Mouse (Mus musculus) embryonic facial prominence, embryonic 13.5 days (tissue): Measurements from ENCODE around the gene Camk1. TPM values are rescaled to one million over a fixed set of nuclear protein-coding genes. Genes with fewer than 3 reads are reported as not detected.

Source experiments
- ATAC-seq: fragments of 200-750 bp; cut with Nextera tagmentation; 2 replicates; pipeline ENCODE4 v1.8.0; 2017; ENCODE audit warnings: low read depth; ENCODE audit not compliant: insufficient number of reproducible peaks, insufficient read depth, low FRiP score, low TSS enrichment
- H3K27ac ChIP-seq: fragments of 300-500 bp; sonication (generic); 2 replicates; pipeline ENCODE4 v1.5.1; 2015; ENCODE audit warnings: moderate library complexity, mild to moderate bottlenecking, inconsistent platforms
- H3K27me3 ChIP-seq: fragments of 300-500 bp; sonication (generic); 2 replicates; pipeline ENCODE4 v1.6.1; 2015; ENCODE audit warnings: mild to moderate bottlenecking, inconsistent platforms
- H3K36me3 ChIP-seq: fragments of 300-500 bp; sonication (generic); 2 replicates; pipeline ENCODE4 v1.6.1; 2015; ENCODE audit warnings: mild to moderate bottlenecking, inconsistent platforms
- H3K4me1 ChIP-seq: fragments of 300-500 bp; sonication (generic); 2 replicates; pipeline ENCODE4 v1.6.1; 2015; ENCODE audit warnings: inconsistent platforms
- H3K4me2 ChIP-seq: fragments of 300-500 bp; sonication (generic); 2 replicates; pipeline ENCODE4 v1.6.1; 2015; ENCODE audit warnings: moderate library complexity, mild to moderate bottlenecking, inconsistent platforms
- H3K4me3 ChIP-seq: fragments of 300-500 bp; sonication (generic); 2 replicates; pipeline ENCODE4 v1.5.1; 2015; ENCODE audit warnings: mild to moderate bottlenecking, inconsistent platforms
- H3K9ac ChIP-seq: fragments of 300-500 bp; sonication (generic); 2 replicates; pipeline ENCODE4 v1.6.1; 2015; ENCODE audit warnings: mild to moderate bottlenecking, inconsistent platforms
- H3K9me3 ChIP-seq: fragments of 300-500 bp; sonication (generic); 2 replicates; pipeline ENCODE4 v1.6.1; 2016; ENCODE audit warnings: inconsistent platforms
- WGBS: fragments of 180-500 bp; shearing (Covaris S2); methylation state at CpG from one replicate; pipeline ENCODE4 v1.1.7; 2015; ENCODE audit warnings: mixed read lengths; 5-methylcytosine and 5-hydroxymethylcytosine counted together
- polyA plus RNA-seq: library from polyadenylated mRNA; unstranded; fragments of >200 nt; fragmentation: Nextera tagmentation; extraction: Ambion mirVana; gene quantifications from 2 replicates; pipeline ENCODE4 v1.2.1, GENCODE M21; 2015

Gene Camk1
- polyA plus RNA-seq, 1 experiment from 2014 or later = 95.2 TPM

DNA sequence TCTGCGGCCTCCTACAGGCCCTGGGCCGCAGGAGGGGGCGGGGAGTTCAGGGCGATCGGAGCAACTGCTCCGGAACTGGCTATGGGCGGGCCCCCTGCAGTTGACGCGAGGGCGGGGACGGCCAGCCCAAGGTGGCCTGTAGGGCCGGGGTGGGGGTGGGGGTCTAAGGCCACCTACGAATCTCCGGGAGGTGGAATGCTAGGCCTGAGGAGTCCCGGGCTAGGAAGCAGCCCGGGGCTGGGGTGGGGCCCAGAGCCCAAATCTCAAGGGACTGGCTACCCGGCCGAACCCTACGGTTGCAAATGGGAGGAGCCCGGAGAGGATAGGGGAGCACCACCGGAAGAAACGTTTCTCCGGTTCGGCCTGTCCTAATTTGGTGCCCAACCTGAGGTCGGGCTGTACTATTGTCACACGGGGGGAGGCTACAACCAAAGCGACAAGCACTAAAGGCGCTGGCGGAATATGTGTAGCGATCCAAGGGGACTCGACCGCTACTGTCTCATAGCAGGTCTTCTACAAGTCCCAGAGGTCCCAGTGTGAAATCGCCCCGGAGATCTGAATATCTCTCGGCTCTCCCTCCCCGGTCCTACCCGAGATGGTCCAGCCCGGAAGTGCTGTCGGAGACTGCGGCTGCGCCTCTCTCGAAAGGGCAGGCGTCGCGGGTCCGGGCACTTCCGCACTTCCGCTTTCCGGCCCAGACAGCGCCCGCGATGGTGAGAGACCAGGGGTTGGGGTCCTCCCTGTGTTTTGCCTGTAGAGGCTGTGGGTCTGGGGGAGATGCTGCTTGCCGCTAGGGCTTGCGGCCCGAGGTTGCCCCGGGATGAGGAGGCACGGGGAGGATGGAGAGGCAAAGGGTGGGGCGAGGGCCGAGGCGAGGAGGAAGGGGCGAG, 34.0 kb upstream of the Camk1 start, which contains the start of the genes Tada3 and Arpc4:
Tada3 (minus strand) TSS at position 388 of the 890 bp plus-strand sequence.
Arpc4 (plus strand) TSS at position 620 of the 890 bp plus-strand sequence.
- Histone ChIP-seq H3K36me3 (peaks cover 57% of the 10 kb centered on the region), H3K9me3 (no peaks in the 10 kb centered on the region), H3K27ac (peak within 1 kb of the TSS; percentile 94), H3K4me2 (peak within 1 kb of the TSS; percentile 82), H3K9ac (peak within 1 kb of the TSS; percentile 94), H3K4me3 (peak within 1 kb of the TSS; percentile 100), H3K4me1 (peaks cover 19% of the 10 kb centered on the region), H3K27me3 (no peaks in the 10 kb centered on the region)
- peak; percentile 94 for ATAC-seq
- under 1% methylated on average over 61 of the region's 61 CpGs for WGBS

DNA sequence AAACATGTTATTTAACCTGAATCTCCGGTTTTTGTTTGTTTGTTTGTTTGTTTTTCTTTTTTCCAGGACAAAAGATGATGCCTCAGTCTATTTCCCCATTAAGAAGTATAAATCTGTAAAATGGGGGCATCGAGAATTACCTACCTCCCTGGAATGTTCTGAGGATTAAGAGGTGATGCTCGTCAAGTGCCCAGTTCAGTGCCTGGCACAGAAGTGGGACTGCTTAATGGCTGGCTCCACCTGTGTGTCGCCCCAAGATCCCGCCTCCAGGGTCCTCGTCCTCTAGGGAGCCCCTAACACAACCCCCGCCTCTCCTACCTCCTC, 33.4 kb upstream of the Camk1 start:
- WGBS = 8% methylated on average over 7 of the region's 7 CpGs
- Histone ChIP-seq H3K9ac (peak overlapping the region; percentile 94), H3K27ac (peak overlapping the region; percentile 94), H3K4me3 (peak overlapping the region; percentile 100), H3K9me3 (no peaks in the 10 kb centered on the region), H3K4me1 (peaks cover 19% of the 10 kb centered on the region), H3K27me3 (no peaks in the 10 kb centered on the region), H3K36me3 (peaks cover 58% of the 10 kb centered on the region), H3K4me2 (peak overlapping the region; percentile 82)
- no peak for ATAC-seq

GRCm38 (mm10) chr6:113373491-113373890, 29.7 kb upstream of the Camk1 start:
- no peak overlapping the region for H3K9ac ChIP-seq
- ATAC-seq = no peak
- WGBS = 90% methylated on average over 4 of the region's 4 CpGs
- no peak overlapping the region for H3K4me3 ChIP-seq
- peaks cover 9% of the 10 kb centered on the region; the same call in 1 of the 2 replicates for H3K4me1 ChIP-seq
- H3K27ac ChIP-seq = no peak overlapping the region
- peaks cover 72% of the 10 kb centered on the region for H3K36me3 ChIP-seq
- no peak overlapping the region for H3K4me2 ChIP-seq
- no peaks in the 10 kb centered on the region for H3K27me3 ChIP-seq
- H3K9me3 ChIP-seq = no peaks in the 10 kb centered on the region

- H3K27ac ChIP-seq = no peak overlapping the region
- WGBS = 92% methylated on average over 20 of the region's 20 CpGs
- H3K9ac ChIP-seq = no peak overlapping the region
- peaks cover 81% of the 10 kb centered on the region for H3K36me3 ChIP-seq
- no peaks in the 10 kb centered on the region for H3K27me3 ChIP-seq
- no peak for ATAC-seq
- H3K4me1 ChIP-seq = no peaks in the 10 kb centered on the region
- H3K4me3 ChIP-seq = no peak overlapping the region
- no peaks in the 10 kb centered on the region for H3K9me3 ChIP-seq
- H3K4me2 ChIP-seq = no peak overlapping the region
These were observed 26.6 kb upstream of the Camk1 start for GRCm38 (mm10) chr6:113370194-113370929.

DNA sequence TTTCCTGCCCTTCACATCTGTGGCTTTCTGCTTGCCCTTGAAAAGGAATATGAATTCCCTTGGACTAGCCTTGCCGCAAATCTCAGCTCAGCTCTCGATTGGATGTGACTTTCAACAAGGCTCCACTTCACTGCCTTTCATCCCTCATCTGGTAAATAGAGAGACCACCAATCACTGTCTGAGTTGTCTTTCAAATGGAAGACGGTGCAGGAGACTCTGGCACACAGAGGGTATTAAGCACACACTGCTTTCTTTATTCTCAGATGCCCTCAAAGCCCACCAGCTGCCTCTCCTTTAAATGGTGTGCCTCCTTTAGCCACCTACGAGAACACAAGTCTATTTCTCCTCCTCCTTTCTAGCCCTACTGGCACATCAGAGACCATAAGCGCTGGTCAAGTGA, 24.8 kb upstream of the Camk1 start:
- 73% methylated on average over 5 of the region's 5 CpGs for WGBS
- no peak for ATAC-seq
- no peaks in the 10 kb centered on the region for H3K27me3 ChIP-seq
- no peak overlapping the region for H3K4me2 ChIP-seq
- no peaks in the 10 kb centered on the region for H3K4me1 ChIP-seq
- H3K4me3 ChIP-seq = no peak overlapping the region
- no peak overlapping the region for H3K27ac ChIP-seq
- H3K9ac ChIP-seq = no peak overlapping the region
- H3K9me3 ChIP-seq = no peaks in the 10 kb centered on the region
- H3K36me3 ChIP-seq = peaks cover 64% of the 10 kb centered on the region

GRCm38 (mm10) chr6:113368124-113368523, 24.3 kb upstream of the Camk1 start:
- Histone ChIP-seq H3K27me3 (no peaks in the 10 kb centered on the region), H3K4me2 (no peak overlapping the region), H3K9ac (no peak overlapping the region), H3K36me3 (peaks cover 60% of the 10 kb centered on the region), H3K4me1 (no peaks in the 10 kb centered on the region), H3K9me3 (no peaks in the 10 kb centered on the region), H3K27ac (peak overlapping the region; percentile 23; the same call in 1 of the 2 replicates), H3K4me3 (no peak overlapping the region)
- ATAC-seq = no peak
- 67% methylated on average over 7 of the region's 7 CpGs for WGBS

DNA sequence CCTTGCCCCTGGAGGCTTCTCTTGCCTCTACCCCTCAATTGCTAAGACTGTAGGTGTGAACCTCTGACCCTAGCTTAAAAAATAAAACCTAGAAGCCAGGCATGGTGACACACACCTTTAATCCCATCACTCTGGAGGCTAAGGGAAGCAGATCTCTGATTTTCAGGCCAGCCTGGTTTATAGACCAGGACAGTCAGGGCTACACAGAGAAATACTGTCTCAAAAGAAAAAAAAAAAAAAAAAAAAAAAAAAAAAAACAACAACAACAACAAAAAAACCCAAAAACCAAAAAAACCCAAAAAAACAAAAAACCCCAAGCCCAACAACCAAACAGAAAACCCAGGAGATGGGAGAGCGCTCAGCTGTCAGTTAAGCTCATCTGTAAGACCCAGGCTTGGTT, 23.8 kb upstream of the Camk1 start:
- Histone ChIP-seq H3K27me3 (no peaks in the 10 kb centered on the region), H3K4me1 (no peaks in the 10 kb centered on the region), H3K4me2 (no peak overlapping the region), H3K9ac (no peak overlapping the region), H3K27ac (no peak overlapping the region), H3K9me3 (no peaks in the 10 kb centered on the region), H3K36me3 (peaks cover 55% of the 10 kb centered on the region), H3K4me3 (no peak overlapping the region)
- no peak for ATAC-seq
- 92% methylated on average over 1 of the region's 1 CpGs for WGBS

DNA sequence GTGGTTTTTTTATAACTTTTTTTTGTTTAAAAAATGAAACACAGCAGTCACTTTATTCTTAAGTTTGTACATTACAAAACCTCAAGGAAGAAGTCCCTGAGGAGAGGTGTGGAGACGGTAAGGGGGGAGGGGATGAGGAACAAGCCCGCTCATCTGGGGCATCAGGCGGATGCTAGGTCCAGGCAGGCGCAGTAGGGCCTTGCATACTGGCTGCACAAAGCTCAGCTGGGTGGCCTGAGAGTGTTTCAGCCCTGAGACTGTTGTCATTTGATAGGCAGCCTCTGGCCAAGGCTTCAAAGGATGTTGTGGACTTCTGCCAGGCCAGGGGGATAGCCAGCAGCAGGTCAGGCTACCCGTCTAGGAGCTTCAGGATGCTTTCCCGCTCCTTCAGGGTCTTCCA, 22.9 kb upstream of the Camk1 start:
- Histone ChIP-seq H3K9ac (no peak overlapping the region), H3K9me3 (no peaks in the 10 kb centered on the region), H3K4me1 (no peaks in the 10 kb centered on the region), H3K27ac (no peak overlapping the region), H3K4me3 (no peak overlapping the region), H3K27me3 (no peaks in the 10 kb centered on the region), H3K36me3 (peaks cover 46% of the 10 kb centered on the region), H3K4me2 (no peak overlapping the region)
- ATAC-seq = no peak
- 84% methylated on average over 6 of the region's 6 CpGs for WGBS

DNA sequence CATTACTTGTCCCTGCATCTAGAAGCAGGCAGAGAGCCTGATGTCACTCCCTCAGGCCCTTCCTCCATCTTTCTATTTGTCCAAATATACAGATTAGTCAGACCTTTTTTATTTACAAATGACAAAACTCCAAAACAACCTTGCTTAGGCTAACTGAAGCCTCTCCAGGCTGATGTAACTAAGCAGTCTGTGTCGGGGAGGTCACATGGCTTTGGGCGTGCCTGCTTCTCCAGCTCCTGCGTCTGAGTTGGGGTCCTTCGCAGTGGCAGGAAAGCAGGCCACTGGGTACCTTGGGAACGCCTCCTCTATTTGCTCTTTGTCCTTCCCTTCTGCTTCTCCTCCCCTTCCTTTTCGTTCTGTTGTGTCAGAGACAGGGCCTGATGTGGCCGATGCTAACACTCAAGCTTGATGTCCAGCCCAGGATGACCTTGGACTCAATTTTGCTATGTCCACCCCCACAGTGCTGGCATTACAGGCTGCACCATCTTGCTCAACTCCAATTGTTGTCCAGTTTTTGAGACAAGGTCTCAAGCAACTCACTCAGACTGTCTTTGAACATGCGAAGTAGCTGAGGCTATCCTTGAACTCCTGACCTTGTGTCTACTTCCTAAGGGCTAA, 20.8 kb upstream of the Camk1 start:
- H3K4me1 ChIP-seq = no peaks in the 10 kb centered on the region
- WGBS = 73% methylated on average over 8 of the region's 8 CpGs
- H3K4me2 ChIP-seq = no peak overlapping the region
- H3K4me3 ChIP-seq = no peak overlapping the region
- peaks cover 25% of the 10 kb centered on the region for H3K36me3 ChIP-seq
- no peaks in the 10 kb centered on the region for H3K27me3 ChIP-seq
- H3K9me3 ChIP-seq = no peaks in the 10 kb centered on the region
- H3K27ac ChIP-seq = no peak overlapping the region
- ATAC-seq = no peak
- no peak overlapping the region for H3K9ac ChIP-seq

- no peak for ATAC-seq
- Histone ChIP-seq H3K27ac (no peak overlapping the region), H3K9me3 (no peaks in the 10 kb centered on the region), H3K9ac (no peak overlapping the region), H3K4me3 (no peak overlapping the region), H3K36me3 (peaks cover 8% of the 10 kb centered on the region), H3K27me3 (no peaks in the 10 kb centered on the region), H3K4me2 (no peak overlapping the region), H3K4me1 (no peaks in the 10 kb centered on the region)
- WGBS = 88% methylated on average over 1 of the region's 1 CpGs
These were observed 18.5 kb upstream of the Camk1 start for GRCm38 (mm10) chr6:113362241-113362640.

GRCm38 (mm10) chr6:113361476-113361875, 17.7 kb upstream of the Camk1 start:
- Histone ChIP-seq H3K4me3 (no peak overlapping the region), H3K4me2 (no peak overlapping the region), H3K9ac (no peak overlapping the region), H3K27ac (no peak overlapping the region), H3K4me1 (no peaks in the 10 kb centered on the region), H3K27me3 (no peaks in the 10 kb centered on the region), H3K36me3 (peaks cover under 1% of the 10 kb centered on the region; the same call in 1 of the 2 replicates), H3K9me3 (no peaks in the 10 kb centered on the region)
- 70% methylated on average over 4 of the region's 4 CpGs for WGBS
- no peak for ATAC-seq
